Mouse (Mus musculus) forebrain, embryonic 11.5 days (tissue): Measurements from ENCODE around the gene Pex19. TPM values are rescaled to one million over a fixed set of nuclear protein-coding genes. Genes with fewer than 3 reads are reported as not detected.

Source experiments
- ATAC-seq: fragments of 200-750 bp; cut with Nextera tagmentation; replicated peaks from 2 replicates; pipeline ENCODE4 v1.8.0; 2017; ENCODE audit warnings: moderate TSS enrichment; ENCODE audit not compliant: low FRiP score
- DNase-seq: peaks from one replicate; pipeline ENCODE4 v3.0.0-alpha.2; 2017; ENCODE audit warnings: low spot score
- H3K27ac ChIP-seq: fragments of 300-500 bp; sonication (generic); 2 replicates; pipeline ENCODE4 v1.5.1; 2014; ENCODE audit warnings: low read depth, low read length
- H3K27me3 ChIP-seq: fragments of 300-500 bp; sonication (generic); 2 replicates; pipeline ENCODE4 v1.6.1; 2014; ENCODE audit warnings: mild to moderate bottlenecking, low read length, mixed read lengths; ENCODE audit not compliant: control insufficient read depth, insufficient read depth
- H3K36me3 ChIP-seq: fragments of 300-500 bp; sonication (generic); 2 replicates; pipeline ENCODE4 v1.6.1; 2014; ENCODE audit warnings: mild to moderate bottlenecking, low read length, moderate library complexity, mixed read lengths; ENCODE audit not compliant: control insufficient read depth, insufficient read depth
- H3K4me1 ChIP-seq: fragments of 300-500 bp; sonication (generic); replicated peaks from 2 replicates; pipeline ENCODE4 v1.6.1; 2014; ENCODE audit warnings: low read length, mixed read lengths; ENCODE audit not compliant: control insufficient read depth, insufficient read depth
- H3K4me2 ChIP-seq: fragments of 300-500 bp; sonication (generic); 2 replicates; pipeline ENCODE4 v1.6.1; 2014; ENCODE audit warnings: low read depth, mild to moderate bottlenecking, low read length, moderate library complexity, mixed read lengths; ENCODE audit not compliant: severe bottlenecking
- H3K4me3 ChIP-seq: fragments of 300-500 bp; sonication (generic); 2 replicates; pipeline ENCODE4 v1.5.1; 2014; ENCODE audit warnings: low read depth, low read length
- H3K9ac ChIP-seq: fragments of 300-500 bp; sonication (generic); 2 replicates; pipeline ENCODE4 v1.6.1; 2014; ENCODE audit warnings: low read length
- H3K9me3 ChIP-seq: fragments of 300-500 bp; sonication (generic); 2 replicates; pipeline ENCODE4 v1.6.1; 2016; ENCODE audit warnings: low read length, mixed read lengths; ENCODE audit not compliant: control insufficient read depth
- WGBS: fragments of 180-500 bp; shearing (Covaris S2); extraction: QIAGEN DNeasy Blood & Tissue Kit; methylation state at CpG from one replicate; pipeline ENCODE4 v1.1.7; 2014; 5-methylcytosine and 5-hydroxymethylcytosine counted together
- polyA plus RNA-seq: library from polyadenylated mRNA; unstranded; fragments of >200 nt; fragmentation: Nextera tagmentation; extraction: Ambion mirVana; gene quantifications from 2 replicates; pipeline ENCODE4 v1.2.1, GENCODE M21; 2014

The Pex19 gene
- polyA plus RNA-seq, 1 experiment from 2014 or later, result 146 TPM

- Histone ChIP-seq H3K27ac (no peak overlapping the region), H3K36me3 (no peaks in the 10 kb centered on the region), H3K4me1 (no peaks in the 10 kb centered on the region), H3K9me3 (no peaks in the 10 kb centered on the region), H3K4me3 (no peak overlapping the region), H3K27me3 (no peaks in the 10 kb centered on the region), H3K4me2 (no peak overlapping the region), H3K9ac (no peak overlapping the region)
- ATAC-seq, result no peak
- WGBS, result 85% methylated on average over 3 of the region's 3 CpGs
- DNase-seq, result no peak
These were observed 15.0 kb downstream of the Pex19 start for GRCm38 (mm10) chr1:172141529-172141928.

GRCm38 (mm10) chr1:172143570-172143969 lies 17.0 kb downstream of the Pex19 start:
- Histone ChIP-seq H3K4me2 (no peak overlapping the region), H3K4me3 (no peak overlapping the region), H3K36me3 (no peaks in the 10 kb centered on the region), H3K27ac (no peak overlapping the region), H3K9ac (no peak overlapping the region), H3K9me3 (no peaks in the 10 kb centered on the region), H3K4me1 (0 out of 2 replicates have a peak, but pooled peaks cover 2% of the 10 kb centered on the region), H3K27me3 (no peaks in the 10 kb centered on the region)
- ATAC-seq, result no peak; the same call in 1 of the 2 replicates
- DNase-seq, result no peak
- WGBS, result 31% methylated on average over 1 of the region's 1 CpGs

- Histone ChIP-seq H3K4me3 (peak within 1 kb of the TSS; percentile 68), H3K9ac (peak within 1 kb of the TSS; percentile 84), H3K27me3 (no peaks in the 10 kb centered on the region), H3K4me1 (peaks cover 2% of the 10 kb centered on the region; the same call in 1 of the 2 replicates), H3K9me3 (no peaks in the 10 kb centered on the region), H3K4me2 (peak within 1 kb of the TSS; percentile 85), H3K27ac (peak within 1 kb of the TSS; percentile 86), H3K36me3 (no peaks in the 10 kb centered on the region; the same call in 1 of the 2 replicates)
- DNase-seq (peak; percentile 99), ATAC-seq (peak; percentile 99)
- under 1% methylated on average over 42 of the region's 42 CpGs for WGBS
These were observed 21.3 kb downstream of the Pex19 start, which contains the start of gene Dcaf8 for GRCm38 (mm10) chr1:172147835-172148278. TSS of gene Dcaf8 (plus strand) at chr1:172148084.

GRCm38 (mm10) chr1:172148279-172148954 lies 21.9 kb downstream of the Pex19 start:
- Histone ChIP-seq H3K27ac (peak overlapping the region; percentile 86), H3K4me2 (peak overlapping the region; percentile 85), H3K9ac (peak overlapping the region; percentile 84), H3K4me1 (peaks cover 2% of the 10 kb centered on the region; the same call in 1 of the 2 replicates), H3K36me3 (no peaks in the 10 kb centered on the region; the same call in 1 of the 2 replicates), H3K9me3 (no peaks in the 10 kb centered on the region), H3K27me3 (no peaks in the 10 kb centered on the region), H3K4me3 (peak overlapping the region; percentile 68)
- DNase-seq, result peak; percentile 73
- WGBS, result under 1% methylated on average over 40 of the region's 40 CpGs
- ATAC-seq, result peak; percentile 68; the same call in 1 of the 2 replicates

GRCm38 (mm10) chr1:172148955-172149815 lies 22.6 kb downstream of the Pex19 start:
- no peak for DNase-seq
- Histone ChIP-seq H3K4me1 (peaks cover 2% of the 10 kb centered on the region; the same call in 1 of the 2 replicates), H3K9me3 (no peaks in the 10 kb centered on the region), H3K4me3 (peak overlapping the region; percentile 68), H3K4me2 (peak overlapping the region; percentile 85), H3K9ac (peak overlapping the region; percentile 84), H3K27ac (peak overlapping the region; percentile 86; the same call in 1 of the 2 replicates), H3K27me3 (no peaks in the 10 kb centered on the region), H3K36me3 (no peaks in the 10 kb centered on the region; the same call in 1 of the 2 replicates)
- no peak for ATAC-seq
- 16% methylated on average over 19 of the region's 19 CpGs for WGBS

GRCm38 (mm10) chr1:172154536-172154935 lies 28.0 kb downstream of the Pex19 start:
- H3K36me3 ChIP-seq, result no peaks in the 10 kb centered on the region; the same call in 1 of the 2 replicates
- H3K9me3 ChIP-seq, result no peaks in the 10 kb centered on the region
- 95% methylated on average over 3 of the region's 3 CpGs for WGBS

GRCm38 (mm10) chr1:172155518-172155917 lies 29.0 kb downstream of the Pex19 start:
- no peaks in the 10 kb centered on the region; the same call in 1 of the 2 replicates for H3K36me3 ChIP-seq
- no peaks in the 10 kb centered on the region for H3K4me1 ChIP-seq
- DNase-seq (no peak), ATAC-seq (no peak)
- no peaks in the 10 kb centered on the region for H3K9me3 ChIP-seq
- H3K27me3 ChIP-seq, result no peaks in the 10 kb centered on the region
- H3K9ac ChIP-seq, result no peak overlapping the region
- 92% methylated on average over 3 of the region's 3 CpGs for whole genome bisulfite sequencing
- H3K4me3 ChIP-seq, result no peak overlapping the region
- no peak overlapping the region for H3K27ac ChIP-seq
- no peak overlapping the region for H3K4me2 ChIP-seq

More at GRCm38 (mm10) chr1:172154536-172154935, 28.0 kb downstream of the Pex19 start:
- Histone ChIP-seq H3K27ac (no peak overlapping the region), H3K27me3 (no peaks in the 10 kb centered on the region), H3K9ac (no peak overlapping the region), H3K4me3 (no peak overlapping the region), H3K4me2 (no peak overlapping the region), H3K4me1 (no peaks in the 10 kb centered on the region)
- ATAC-seq (no peak), DNase-seq (no peak)

GRCm38 (mm10) chr1:172159970-172160369 lies 33.4 kb downstream of the Pex19 start:
- no peak for DNase-seq
- H3K4me2 ChIP-seq, result no peak overlapping the region
- no peaks in the 10 kb centered on the region; the same call in 1 of the 2 replicates for H3K36me3 ChIP-seq
- H3K27ac ChIP-seq, result no peak overlapping the region
- no peak for ATAC-seq
- H3K9me3 ChIP-seq, result no peaks in the 10 kb centered on the region
- 86% methylated on average over 4 of the region's 4 CpGs for WGBS
- H3K9ac ChIP-seq, result no peak overlapping the region
- no peaks in the 10 kb centered on the region for H3K27me3 ChIP-seq
- no peak overlapping the region for H3K4me3 ChIP-seq
- H3K4me1 ChIP-seq, result no peaks in the 10 kb centered on the region
